Mouse (Mus musculus): ENCODE measurements around the gene Gm10447.

DNA sequence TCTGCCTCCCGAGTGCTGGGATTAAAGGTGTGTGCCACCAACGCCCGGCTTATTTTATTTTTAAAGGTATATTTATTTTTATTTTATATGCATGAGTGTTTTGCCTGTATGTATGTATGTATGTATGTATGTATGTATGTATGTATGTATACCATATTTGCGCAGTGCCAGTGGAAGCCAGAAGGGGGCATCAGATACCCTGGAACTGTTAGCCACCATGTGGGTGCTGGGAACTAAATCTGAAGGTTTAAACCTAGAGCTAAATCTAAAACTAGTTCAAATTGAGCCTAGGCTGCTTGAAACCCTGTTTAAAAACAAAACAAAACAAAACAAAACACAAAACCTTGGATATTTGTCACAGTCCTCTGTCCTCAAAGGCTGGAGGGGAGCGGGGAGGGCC lies 32.1 kb upstream of the Gm10447 start:
- TF ChIP-seq EP300 (IDR thresholded peaks at IDR 0.05) (no peak), CTCF (IDR thresholded peaks at IDR 0.05) (peak; percentile 19)

All from lung, postnatal 0 days (tissue).